Mouse (Mus musculus) myocyte (in vitro differentiated cells): ENCODE data around the gene Chd1.

Experiments used
- E2F4 ChIP-seq: IDR thresholded peaks from one replicate; pipeline ENCODE4 v1.6.1; 2011; ENCODE audit warnings: mild to moderate bottlenecking, control low read depth, moderate library complexity; ENCODE audit not compliant: insufficient read depth
- MAX ChIP-seq: IDR thresholded peaks from one replicate; pipeline ENCODE4 v1.6.1; 2011; ENCODE audit warnings: low read depth, mild to moderate bottlenecking, control low read depth
- MYOD1 ChIP-seq, 3 experiments: IDR thresholded peaks; one replicate each; pipeline ENCODE4 v1.6.1; 2011; ENCODE audit warnings: control low read depth in 2 of 3, low read depth in 2 of 3, mild to moderate bottlenecking in 2 of 3, moderate library complexity in 1 of 3; ENCODE audit not compliant: insufficient read length in 2 of 3, control insufficient read depth in 1 of 3
- MYOG ChIP-seq, 3 experiments: IDR thresholded peaks; one replicate each; pipeline ENCODE4 v1.6.1; 2011; ENCODE audit warnings: control low read depth in 2 of 3, low read depth in 2 of 3, mild to moderate bottlenecking in 2 of 3; ENCODE audit not compliant: insufficient read length in 2 of 3, control insufficient read depth in 1 of 3, insufficient read depth in 1 of 3
- POLR2A ChIP-seq: IDR thresholded peaks from one replicate; pipeline ENCODE4 v1.6.1; 2011; ENCODE audit warnings: low read depth, mild to moderate bottlenecking, control low read depth, moderate library complexity; ENCODE audit not compliant: insufficient read length
- REST ChIP-seq: IDR thresholded peaks from one replicate; pipeline ENCODE4 v1.6.1; 2011; ENCODE audit warnings: mild to moderate bottlenecking, control low read depth, moderate library complexity; ENCODE audit not compliant: insufficient read depth, insufficient read length
- TCF12 ChIP-seq: IDR thresholded peaks from one replicate; pipeline ENCODE4 v1.6.1; 2011; ENCODE audit warnings: mild to moderate bottlenecking, control low read depth; ENCODE audit not compliant: poor library complexity, insufficient read depth, severe bottlenecking
- USF1 ChIP-seq: IDR thresholded peaks from one replicate; pipeline ENCODE4 v1.6.1; 2011; ENCODE audit warnings: low read depth, mild to moderate bottlenecking, control low read depth, moderate library complexity

- TF ChIP-seq POLR2A (no peak), REST (no peak), E2F4 (no peak), MAX (no peak), MYOD1 (IDR thresholded peaks at IDR 0.05; ENCODE audit: control insufficient read depth in 1 of 3, insufficient read length in 2 of 3, low read depth in 2 of 3) (no peak), USF1 (no peak), TCF12 (no peak), MYOG (IDR thresholded peaks at IDR 0.05; ENCODE audit: control insufficient read depth in 1 of 3, insufficient read depth in 1 of 3, insufficient read length in 2 of 3, low read depth in 2 of 3) (no peak)
These were observed 69.9 kb downstream of the Chd1 start for GRCm38 (mm10) chr17:15774565-15775215.
